Mouse (Mus musculus) heart, adult 2 months (tissue): ENCODE results near the gene Mdm1.

Source experiments
- CTCF ChIP-seq: fragments of 200-600 bp; IDR thresholded peaks from 2 replicates; pipeline ENCODE4 v1.8.1; 2022; ENCODE audit warnings: antibody characterized with exemption, mild to moderate bottlenecking, moderate library complexity
- EP300 ChIP-seq: fragments of 200-500 bp; IDR thresholded peaks from 2 replicates; pipeline ENCODE4 v1.6.1; 2011; ENCODE audit warnings: low read depth, low read length, control low read depth; ENCODE audit not compliant: insufficient read depth
- POLR2A ChIP-seq: fragments of 200-500 bp; IDR thresholded peaks from 2 replicates; pipeline ENCODE4 v1.6.1; 2011; ENCODE audit warnings: mild to moderate bottlenecking, low read depth, low read length, control low read depth; ENCODE audit not compliant: insufficient read depth

- TF ChIP-seq POLR2A (no peak), CTCF (no peak), EP300 (no peak)
These were observed 48.9 kb upstream of the Mdm1 start for GRCm38 (mm10) chr10:118092745-118093144.
